Mouse (Mus musculus): Measurements from ENCODE around the gene Kalrn.

GRCm38 (mm10) chr16:34322546-34322945 is 250.8 kb downstream of the Kalrn start:
- TF ChIP-seq GATA1 (IDR thresholded peaks at IDR 0.05; ENCODE audit: low read length), result no peak
- no peak for TF ChIP-seq TAL1 (IDR thresholded peaks at IDR 0.05; ENCODE audit: low read length)
